Mouse (Mus musculus): ENCODE results near the gene Pus1.

Pus1 gene

DNA sequence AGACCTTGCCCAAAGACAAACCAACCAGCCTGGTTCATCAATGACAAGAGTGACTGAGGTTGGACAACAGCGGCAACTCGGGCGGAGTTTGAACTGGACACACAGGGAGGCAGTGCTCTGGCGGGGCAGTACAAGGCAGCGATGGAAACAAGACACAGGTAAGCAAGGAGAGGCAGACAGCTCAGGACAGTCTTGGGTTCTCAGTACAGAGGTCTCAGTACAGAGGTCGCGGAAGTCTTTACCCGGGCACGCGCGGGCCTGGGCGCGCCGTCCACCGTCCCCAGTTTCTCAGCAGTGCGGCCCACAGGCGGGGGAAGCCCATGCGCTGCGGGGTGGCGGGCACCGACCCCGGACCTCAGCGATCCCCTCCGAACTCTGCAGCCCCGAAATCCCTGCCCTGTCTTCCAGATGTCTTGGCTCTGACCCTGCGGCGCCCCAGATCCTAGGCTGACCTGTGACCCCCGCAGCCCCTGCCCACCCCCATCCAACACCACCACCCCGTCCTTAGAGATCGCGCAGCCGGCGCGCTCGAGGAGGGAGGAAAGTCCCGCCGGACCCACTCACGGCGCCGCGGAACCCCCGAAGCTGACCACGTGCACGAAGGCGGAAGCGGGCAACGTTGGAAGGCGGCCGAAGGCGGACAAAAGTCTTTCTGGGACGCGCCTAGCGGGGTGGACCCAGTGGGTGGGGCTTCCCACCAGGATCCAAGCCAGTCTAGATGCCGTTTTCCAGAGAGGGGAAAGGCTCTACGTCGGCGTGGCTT lies at the start of gene Pus1:
Gene Pus1 (minus strand): TSS at position 662 of the 763 bp plus-strand sequence.
- peak; percentile 85 for DNase-seq (ENCODE audit: extremely low read depth, insufficient read length, low spot score)

GRCm38 (mm10) chr5:110827576-110827975 lies 47.1 kb upstream of the Pus1 start:
- no peak for DNase-seq (ENCODE audit: extremely low read depth, insufficient read length, low spot score)

GRCm38 (mm10) chr5:110826781-110827495 lies 46.5 kb upstream of the Pus1 start:
- no peak for DNase-seq (ENCODE audit: extremely low read depth, insufficient read length, low spot score)

GRCm38 (mm10) chr5:110824421-110824820 lies 44.0 kb upstream of the Pus1 start:
- no peak for DNase-seq (ENCODE audit: extremely low read depth, insufficient read length, low spot score)

GRCm38 (mm10) chr5:110809667-110810325 lies 29.3 kb upstream of the Pus1 start, which contains the start of gene Ulk1:
Ulk1 (minus strand) TSS chr5:110810097.
- peak; percentile 97 for DNase-seq (ENCODE audit: extremely low read depth, insufficient read length, low spot score)

- peak; percentile 32 for DNase-seq (ENCODE audit: extremely low read depth, insufficient read length, low spot score)
These were observed 28.6 kb upstream of the Pus1 start for GRCm38 (mm10) chr5:110808821-110809666.

GRCm38 (mm10) chr5:110808061-110808631 lies 27.7 kb upstream of the Pus1 start:
- peak; percentile 76 for DNase-seq (ENCODE audit: extremely low read depth, insufficient read length, low spot score)

GRCm38 (mm10) chr5:110807453-110807852 lies 27.0 kb upstream of the Pus1 start:
- DNase-seq (ENCODE audit: extremely low read depth, insufficient read length, low spot score), result no peak

DNA sequence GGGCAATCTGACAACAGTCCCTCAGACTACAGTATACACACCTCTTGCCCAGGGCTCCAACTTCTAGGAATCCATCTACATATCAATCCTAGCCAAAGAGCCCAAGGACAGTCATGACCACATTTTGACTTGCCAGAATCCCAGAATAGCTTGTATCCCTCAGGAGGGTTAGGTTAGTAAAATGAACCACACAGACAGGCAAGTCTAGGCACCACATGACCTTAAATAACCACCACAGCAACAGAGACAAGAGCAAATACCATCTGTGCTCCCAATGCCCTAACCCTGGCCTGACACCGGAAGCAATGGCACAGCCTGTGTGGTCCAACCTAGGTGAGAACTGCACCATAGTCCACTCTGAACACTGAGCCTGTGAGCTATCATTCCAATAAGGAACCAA lies 26.2 kb upstream of the Pus1 start:
- no peak for DNase-seq (ENCODE audit: extremely low read depth, insufficient read length, low spot score)

DNA sequence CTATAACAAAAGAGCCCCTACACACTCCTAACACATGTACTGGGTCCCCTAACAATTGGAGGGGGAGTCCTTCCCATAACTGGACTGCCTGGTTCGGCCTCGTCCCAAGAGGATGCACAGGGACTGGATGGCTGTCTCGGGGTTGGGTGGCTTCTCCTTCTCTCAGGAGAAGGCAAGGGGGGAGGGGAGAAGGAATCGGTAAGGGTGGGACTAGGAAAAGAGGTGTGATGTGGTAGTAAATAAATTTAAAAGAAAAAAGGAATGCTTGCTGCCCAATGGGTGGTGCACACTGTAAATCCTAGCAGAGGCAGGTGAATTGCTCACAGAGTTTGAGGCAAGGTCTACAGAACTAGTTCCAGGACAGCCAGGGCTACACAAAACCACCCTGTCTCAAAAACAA lies 25.7 kb upstream of the Pus1 start:
- no peak for DNase-seq (ENCODE audit: extremely low read depth, insufficient read length, low spot score)

GRCm38 (mm10) chr5:110804012-110804743 lies 23.7 kb upstream of the Pus1 start:
- no peak for DNase-seq (ENCODE audit: extremely low read depth, insufficient read length, low spot score)

DNA sequence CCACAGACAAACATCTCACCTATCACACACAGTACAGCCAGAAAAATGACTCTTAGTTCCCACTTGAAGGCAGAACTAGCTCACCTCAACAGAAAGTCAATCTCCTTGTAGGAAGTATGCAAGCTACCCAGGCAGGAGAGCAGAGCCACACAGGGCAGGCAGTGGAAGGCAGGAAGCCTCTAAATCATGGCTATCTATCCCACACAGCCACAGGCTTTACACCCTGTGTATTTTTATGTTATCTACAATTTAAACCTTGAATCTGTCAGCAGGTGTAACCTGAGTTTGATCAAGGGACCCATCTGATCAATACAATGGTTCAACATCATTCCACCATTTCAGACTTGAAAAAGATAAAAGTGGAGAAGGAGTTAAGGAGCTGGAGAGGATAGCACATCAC lies 22.4 kb upstream of the Pus1 start:
- no peak for DNase-seq (ENCODE audit: extremely low read depth, insufficient read length, low spot score)

GRCm38 (mm10) chr5:110802186-110802585 lies 21.7 kb upstream of the Pus1 start:
- DNase-seq (ENCODE audit: extremely low read depth, insufficient read length, low spot score), result peak; percentile 64

- DNase-seq (ENCODE audit: extremely low read depth, insufficient read length, low spot score), result no peak
These were observed 20.7 kb upstream of the Pus1 start for GRCm38 (mm10) chr5:110801036-110801624.

GRCm38 (mm10) chr5:110797696-110798095 lies 17.2 kb upstream of the Pus1 start:
- no peak for DNase-seq (ENCODE audit: extremely low read depth, insufficient read length, low spot score)

GRCm38 (mm10) chr5:110794363-110794762 lies 13.9 kb upstream of the Pus1 start:
- DNase-seq (ENCODE audit: extremely low read depth, insufficient read length, low spot score), result no peak

GRCm38 (mm10) chr5:110788684-110789083 lies 8.2 kb upstream of the Pus1 start:
- no peak for DNase-seq (ENCODE audit: extremely low read depth, insufficient read length, low spot score)

DNA sequence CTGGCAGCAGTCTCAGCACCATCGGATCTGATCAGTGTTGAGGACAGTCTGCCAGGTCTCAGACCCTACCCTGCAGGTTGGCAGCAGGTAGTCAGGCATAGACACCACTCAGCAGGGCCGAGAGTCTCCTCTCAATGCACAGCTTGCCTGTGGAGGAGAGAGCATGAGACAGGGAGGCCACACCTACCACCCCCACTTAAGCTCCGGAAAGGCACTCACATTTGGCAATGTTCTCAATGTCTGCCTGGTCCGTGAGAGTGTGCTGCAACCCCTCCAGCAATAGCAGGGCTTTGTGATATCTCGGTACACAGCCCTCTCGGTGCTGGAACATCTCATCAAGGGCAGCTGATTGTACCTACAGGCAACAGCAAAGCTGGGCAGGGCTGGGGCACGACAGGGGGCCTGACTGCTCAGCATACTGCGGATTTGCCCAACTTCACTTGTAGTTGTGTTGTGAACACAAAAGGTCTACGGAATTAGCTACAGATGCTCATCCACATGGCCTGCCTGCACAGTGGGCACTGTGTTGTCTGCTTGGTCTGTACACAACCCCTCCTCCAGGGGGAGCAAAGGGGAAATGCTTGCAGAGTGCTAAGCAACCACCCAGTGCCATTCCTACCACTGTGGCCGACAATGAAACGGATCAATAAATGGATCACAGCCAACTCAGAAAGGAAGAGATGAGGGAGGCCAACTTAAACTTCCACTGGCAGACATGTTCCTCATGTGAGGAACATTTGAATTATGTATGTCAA lies 5.8 kb upstream of the Pus1 start:
- DNase-seq (ENCODE audit: extremely low read depth, insufficient read length, low spot score), result no peak
